In genomic region chr14:8346255-8346997, GRCm38 (mm10) we compare ENCODE assay signal across 8 mouse cellular contexts. TPM values are rescaled to one million over a fixed set of nuclear protein-coding genes. Genes with fewer than 3 reads are reported as not detected.
DNase-seq lines count a peak whose midpoint lies in the region; ATAC-seq and TF ChIP-seq lines count a peak whose summit lies in the region.

No protein-coding gene starts in this region.

- TF ChIP-seq EP300 in CH12.LX (IDR thresholded peaks at IDR 0.05; ENCODE audit: low read length): no peak
- no peak for TF ChIP-seq EP300 in heart, postnatal 0 days (IDR thresholded peaks at IDR 0.05; ENCODE audit: low read depth)
- no peak for TF ChIP-seq EP300 in liver, postnatal 0 days (IDR thresholded peaks at IDR 0.05; ENCODE audit: low read depth)

- no peak overlapping the region for H3K4me2 ChIP-seq in CH12.LX (ENCODE audit: insufficient read depth, low read depth, poor library complexity, severe bottlenecking)
- no peak overlapping the region for H3K4me2 ChIP-seq in forebrain, embryonic 11.5 days (ENCODE audit: low read depth, low read length, severe bottlenecking)
- H3K4me2 ChIP-seq in heart, postnatal 0 days (ENCODE audit: low read depth, low read length): no peak overlapping the region
- H3K4me2 ChIP-seq in liver, postnatal 0 days (ENCODE audit: low read depth, low read length): no peak overlapping the region

- no peaks in the 10 kb centered on the region for H3K79me2 ChIP-seq in CH12.LX (replicated peaks; ENCODE audit: control insufficient read depth, extremely low read depth, insufficient read depth, poor library complexity, severe bottlenecking)

- H3K9me3 ChIP-seq in CH12.LX (replicated peaks; ENCODE audit: low read length): no peaks in the 10 kb centered on the region
- H3K9me3 ChIP-seq in forebrain, embryonic 11.5 days (ENCODE audit: control insufficient read depth, low read length): no peaks in the 10 kb centered on the region
- H3K9me3 ChIP-seq in heart, postnatal 0 days (replicated peaks; ENCODE audit: control insufficient read depth, low read length): no peaks in the 10 kb centered on the region
- H3K9me3 ChIP-seq in liver, postnatal 0 days (ENCODE audit: low read length): no peaks in the 10 kb centered on the region

- H3K4me1 ChIP-seq in CH12.LX (ENCODE audit: control insufficient read depth in 1 of 2, insufficient read depth in 2 of 2): peaks cover 0 to 10% of the 10 kb centered on the region in 2 experiments; a peak in 2 of 4 replicates
- H3K4me1 ChIP-seq in forebrain, embryonic 11.5 days (replicated peaks; ENCODE audit: control insufficient read depth, insufficient read depth, low read length): no peaks in the 10 kb centered on the region
- peaks cover 11% of the 10 kb centered on the region; the same call in 1 of the 2 replicates for H3K4me1 ChIP-seq in heart, postnatal 0 days (ENCODE audit: control insufficient read depth, insufficient read depth)
- no peaks in the 10 kb centered on the region for H3K4me1 ChIP-seq in liver, postnatal 0 days (ENCODE audit: insufficient read depth)

- peak; percentile 82 for TF ChIP-seq RAD21 in CH12.LX (IDR thresholded peaks at IDR 0.05; ENCODE audit: low read depth, low read length)

- peak; percentile 84 for DNase-seq in CH12.LX (ENCODE audit: extremely low read depth)
- peak; percentile 68 for DNase-seq in c-Kit-negative CD71-positive TER-119-positive erythroid progenitor cells, embryonic 14.5 days (ENCODE audit: low read depth, low spot score)
- peak; percentile 88 for DNase-seq in forebrain, embryonic 11.5 days (ENCODE audit: low spot score)
- DNase-seq in heart, postnatal 0 days (ENCODE audit: low spot score): peak; percentile 67
- peak; percentile 88 to 95 for DNase-seq in kidney, postnatal 25 days
- DNase-seq in liver, postnatal 0 days: peak; percentile 87
- DNase-seq in testis, postnatal 14 days (ENCODE audit: low spot score): peak; percentile 75

- in situ Hi-C loops in CH12.LX (cut with MboI; ENCODE audit: low pct_ligation_motif_present, low pct_unique_long_range_greater_than_20kb, low sequenced_read_pairs): no loop called here

- H3K4me3 ChIP-seq in CH12.LX (replicated peaks in 1 of 3; ENCODE audit: low read depth in 2 of 3, low read length in 2 of 3, poor library complexity in 1 of 3): no peak overlapping the region
- H3K4me3 ChIP-seq in forebrain, embryonic 11.5 days (ENCODE audit: low read depth, low read length): no peak overlapping the region
- no peak overlapping the region for H3K4me3 ChIP-seq in heart, postnatal 0 days (ENCODE audit: low read depth, low read length)
- H3K4me3 ChIP-seq in liver, postnatal 0 days (ENCODE audit: low read depth, low read length): no peak overlapping the region

- peaks cover 4% of the 10 kb centered on the region for H3K27me3 ChIP-seq in CH12.LX (replicated peaks)
- H3K27me3 ChIP-seq in forebrain, embryonic 11.5 days (ENCODE audit: control insufficient read depth, insufficient read depth, low read length): no peaks in the 10 kb centered on the region
- no peaks in the 10 kb centered on the region for H3K27me3 ChIP-seq in heart, postnatal 0 days (ENCODE audit: control insufficient read depth, insufficient read depth, low read length)
- no peaks in the 10 kb centered on the region for H3K27me3 ChIP-seq in liver, postnatal 0 days (ENCODE audit: insufficient read depth, low read length)

- H3K9ac ChIP-seq in CH12.LX (ENCODE audit: insufficient read depth, low read depth): no peak overlapping the region
- no peak overlapping the region for H3K9ac ChIP-seq in forebrain, embryonic 11.5 days (ENCODE audit: low read length)
- no peak overlapping the region for H3K9ac ChIP-seq in heart, postnatal 0 days (replicated peaks; ENCODE audit: low read depth, low read length)
- H3K9ac ChIP-seq in liver, postnatal 0 days (replicated peaks): no peak overlapping the region

- no peaks in the 10 kb centered on the region for H3K36me3 ChIP-seq in CH12.LX (replicated peaks in 1 of 2; ENCODE audit: control insufficient read depth in 1 of 2, insufficient read depth in 1 of 2, low read length in 1 of 2)
- no peaks in the 10 kb centered on the region for H3K36me3 ChIP-seq in forebrain, embryonic 11.5 days (ENCODE audit: control insufficient read depth, insufficient read depth, low read length)
- H3K36me3 ChIP-seq in heart, postnatal 0 days (replicated peaks; ENCODE audit: control insufficient read depth, insufficient read depth, low read length): no peaks in the 10 kb centered on the region
- no peaks in the 10 kb centered on the region for H3K36me3 ChIP-seq in liver, postnatal 0 days (replicated peaks; ENCODE audit: insufficient read depth, low read length)

- peak; percentile 86 to 96 for TF ChIP-seq CTCF in CH12.LX (conservative IDR thresholded peaks at IDR 0.05 in 1 of 2, IDR thresholded peaks at IDR 0.05 in 1 of 2; ENCODE audit: low read depth in 2 of 2, low read length in 2 of 2)
- peak; percentile 99 for TF ChIP-seq CTCF in heart, postnatal 0 days (IDR thresholded peaks at IDR 0.05; ENCODE audit: low read depth)
- TF ChIP-seq CTCF in liver, postnatal 0 days (IDR thresholded peaks at IDR 0.05; ENCODE audit: low read depth): peak; percentile 97

- WGBS in forebrain, embryonic 11.5 days: 22% methylated on average over 7 of the region's 7 CpGs
- 21% methylated on average over 7 of the region's 7 CpGs for WGBS in heart, postnatal 0 days
- WGBS in liver, postnatal 0 days (ENCODE audit: insufficient replicate concordance): 21% methylated on average over 7 of the region's 7 CpGs

- H3K27ac ChIP-seq in CH12.LX (ENCODE audit: insufficient read depth, low read depth): no peak overlapping the region
- H3K27ac ChIP-seq in forebrain, embryonic 11.5 days (ENCODE audit: low read depth, low read length): no peak overlapping the region
- no peak overlapping the region for H3K27ac ChIP-seq in heart, postnatal 0 days (ENCODE audit: low read depth)
- no peak overlapping the region for H3K27ac ChIP-seq in liver, postnatal 0 days (ENCODE audit: low read depth)

- dilution Hi-C loops in CH12.LX (cut with MboI; ENCODE audit: extremely low pct_ligation_motif_present, extremely low pct_unique_long_range_greater_than_20kb, low sequenced_read_pairs): no loop called here

- ATAC-seq in forebrain, embryonic 11.5 days (replicated peaks; ENCODE audit: low FRiP score): peak; percentile 29; the same call in 1 of the 2 replicates
- no peak; the same call in 1 of the 2 replicates for ATAC-seq in heart, postnatal 0 days (ENCODE audit: insufficient read depth, low read depth)
- peak; percentile 47 for ATAC-seq in liver, postnatal 0 days
- peak; percentile 37 for ATAC-seq in neutrophil, adult 5-6 weeks (ENCODE audit: extremely low read depth, insufficient number of reproducible peaks, low FRiP score, poor library complexity, severe bottlenecking)

- no peak for TF ChIP-seq POLR2A in CH12.LX (IDR thresholded peaks at IDR 0.05; ENCODE audit: low read depth, low read length)

TF ChIP-seq in CH12.LX, 34 proteins besides CTCF, POLR2A, EP300 and RAD21:
- TF ChIP-seq CHD2 (IDR thresholded peaks at IDR 0.05; ENCODE audit: low read length) (no peak), IRF4 (IDR thresholded peaks at IDR 0.05; ENCODE audit: low read depth, low read length) (0 out of 2 replicates have a peak, but pooled peaks have one; percentile 11), SMC3 (IDR thresholded peaks at IDR 0.05; ENCODE audit: low read depth, low read length) (peak; percentile 69)

RNA-seq across cellular contexts. Expression of gene Fam107a, which starts 28.6 kb away (rescaled TPM):
- not detected in 2 replicates for total RNA-seq in CH12.LX (2012; rRNA removed)
- total RNA-seq in CH12.LX (2014; rRNA removed): not detected in 2 replicates
- polyA plus RNA-seq in CH12.LX (2012; ENCODE audit: insufficient read length, low read depth): not detected in 2 replicates
- polyA plus RNA-seq in forebrain, embryonic 11.5 days (2014; fragmentation: Nextera tagmentation; extraction: Ambion mirVana): 0.29 and 0.49 TPM in 2 replicates
- 3.2 and 5.0 TPM in 2 replicates for total RNA-seq in heart, postnatal 0 days (2014; rRNA removed; ENCODE audit: low replicate concordance)
- 0.14 and 0.26 TPM in 2 replicates for polyA plus RNA-seq in heart, postnatal 0 days (2015; fragmentation: Nextera tagmentation; extraction: Ambion mirVana)
- polyA plus RNA-seq in liver, postnatal 0 days (2015; fragmentation: Nextera tagmentation; extraction: Ambion mirVana): not detected in 2 replicates
- total RNA-seq in neutrophil, adult 5-6 weeks (2017): not detected in 2 replicates

RNA-seq across cellular contexts. Expression of gene Oit1, which starts 32.1 kb away (rescaled TPM):
- total RNA-seq in CH12.LX (2012; rRNA removed) (not detected in 2 replicates), CH12.LX (2014; rRNA removed) (not detected in 2 replicates)
- polyA plus RNA-seq in CH12.LX (2012; ENCODE audit: insufficient read length, low read depth): 0.19 TPM in 1 of 2 replicates, not detected in the other
- not detected in 2 replicates for polyA plus RNA-seq in forebrain, embryonic 11.5 days (2014; fragmentation: Nextera tagmentation; extraction: Ambion mirVana)
- total RNA-seq in heart, postnatal 0 days (2014; rRNA removed; ENCODE audit: low replicate concordance): not detected in 2 replicates
- polyA plus RNA-seq in heart, postnatal 0 days (2015; fragmentation: Nextera tagmentation; extraction: Ambion mirVana): 0.82 TPM in 1 of 2 replicates, not detected in the other
- not detected in 2 replicates for polyA plus RNA-seq in liver, postnatal 0 days (2015; fragmentation: Nextera tagmentation; extraction: Ambion mirVana)
- total RNA-seq in neutrophil, adult 5-6 weeks (2017): not detected in 2 replicates
